Mouse (Mus musculus) skeletal muscle tissue, adult 2 months (tissue): Measurements from ENCODE around the gene Slc16a4.

Experiments used
- DNase-seq: peaks from one replicate; pipeline ENCODE4 v3.0.0-alpha.2; 2012; ENCODE audit warnings: low read depth, low spot score

Gene Slc16a4

GRCm38 (mm10) chr3:107290764-107291381 lies at the start of gene Slc16a4:
Slc16a4 (plus strand) TSS chr3:107291230.
- no peak for DNase-seq

- DNase-seq = no peak
Observed at GRCm38 (mm10) chr3:107241389-107242094, 49.5 kb upstream of the Slc16a4 start.

GRCm38 (mm10) chr3:107246876-107247275 lies 44.2 kb upstream of the Slc16a4 start:
- DNase-seq = no peak

GRCm38 (mm10) chr3:107249042-107249441 lies 42.0 kb upstream of the Slc16a4 start:
- DNase-seq = no peak

DNA sequence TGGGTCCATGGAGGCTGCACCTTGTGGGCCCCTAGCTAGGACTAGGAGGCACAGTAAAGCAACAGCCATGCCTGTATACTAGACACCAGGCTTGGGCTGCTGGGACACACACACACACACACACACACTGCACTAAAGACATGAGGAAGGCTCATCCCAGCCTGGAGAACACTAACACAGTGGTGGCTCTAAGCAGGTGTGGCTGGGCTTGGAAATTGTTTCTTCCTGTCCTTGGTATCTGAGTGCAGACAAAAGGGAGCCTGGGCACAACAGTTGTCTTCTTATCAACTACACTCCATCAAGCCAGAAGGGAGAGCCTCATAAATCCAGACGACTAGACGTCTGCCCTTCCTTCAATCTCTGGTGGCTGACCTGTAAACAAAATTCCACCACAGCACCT lies 40.7 kb upstream of the Slc16a4 start:
- DNase-seq = no peak

GRCm38 (mm10) chr3:107252035-107252434 lies 39.0 kb upstream of the Slc16a4 start:
- no peak for DNase-seq

DNA sequence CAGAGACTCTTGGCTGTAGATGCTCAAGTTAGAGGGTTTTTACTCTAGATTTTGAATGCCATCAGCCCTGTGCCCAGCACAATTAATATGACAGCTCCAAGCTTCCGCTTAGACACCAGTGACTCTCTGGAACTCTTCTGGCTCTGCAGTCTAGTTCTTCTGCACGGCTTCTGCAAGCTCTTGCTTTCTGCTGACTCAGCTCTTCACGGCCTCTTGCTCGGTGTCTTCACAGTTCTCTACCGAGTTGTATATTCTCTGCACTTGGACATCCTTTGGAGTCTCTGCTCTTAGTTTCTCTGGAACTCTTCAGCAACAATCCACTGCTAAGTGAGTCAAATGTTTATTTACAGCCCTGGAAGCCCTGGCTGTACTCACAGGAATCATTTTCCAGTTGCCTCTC lies 37.1 kb upstream of the Slc16a4 start:
- DNase-seq = no peak

- DNase-seq = no peak
Observed at GRCm38 (mm10) chr3:107255992-107256391, 35.0 kb upstream of the Slc16a4 start.

GRCm38 (mm10) chr3:107256724-107257123 lies 34.3 kb upstream of the Slc16a4 start:
- peak; percentile 41 for DNase-seq

GRCm38 (mm10) chr3:107257924-107258323 lies 33.1 kb upstream of the Slc16a4 start:
- DNase-seq = no peak

DNA sequence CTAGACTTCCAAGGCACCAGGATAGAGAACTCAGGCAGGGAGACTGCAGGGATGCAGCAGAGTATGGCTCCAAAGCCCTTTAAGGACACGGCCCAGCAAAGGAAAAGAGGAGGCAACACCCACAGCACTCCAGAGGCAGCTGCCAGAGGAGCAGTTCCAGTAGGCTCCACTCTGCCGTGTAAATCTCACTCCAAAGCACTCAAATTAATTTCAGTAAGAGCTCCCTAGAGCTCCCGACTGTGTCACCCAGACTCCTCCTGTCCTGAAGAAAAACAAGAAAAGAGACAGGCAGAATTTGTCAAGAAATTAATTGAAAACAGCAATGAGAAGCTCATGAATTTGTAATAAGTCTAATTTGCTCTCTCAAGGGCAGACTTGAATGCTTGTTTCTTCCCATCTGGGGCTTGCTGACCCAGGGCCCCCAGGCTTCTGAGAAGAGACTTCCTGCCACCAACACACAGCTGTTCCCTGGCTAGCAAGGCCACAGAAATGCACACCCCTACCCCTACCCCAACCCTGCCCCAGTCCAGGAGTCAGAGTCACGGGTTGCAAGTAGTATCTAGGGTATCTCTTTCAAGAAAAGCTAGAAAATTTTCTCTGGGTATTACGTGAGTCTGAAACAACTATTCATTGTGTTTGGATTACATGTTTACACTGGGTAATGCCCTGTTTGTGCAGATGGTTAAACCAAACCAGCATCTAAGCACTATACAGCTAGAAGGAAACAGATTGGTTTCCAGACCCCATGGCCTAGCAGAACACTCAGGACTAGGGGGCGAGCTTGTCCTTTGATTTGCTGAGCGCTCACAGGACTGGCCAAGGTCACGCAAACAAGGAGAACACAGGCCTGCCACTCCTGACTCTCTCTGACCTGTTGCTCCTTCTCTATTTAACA lies 29.8 kb upstream of the Slc16a4 start:
- peak; percentile 53 for DNase-seq

DNA sequence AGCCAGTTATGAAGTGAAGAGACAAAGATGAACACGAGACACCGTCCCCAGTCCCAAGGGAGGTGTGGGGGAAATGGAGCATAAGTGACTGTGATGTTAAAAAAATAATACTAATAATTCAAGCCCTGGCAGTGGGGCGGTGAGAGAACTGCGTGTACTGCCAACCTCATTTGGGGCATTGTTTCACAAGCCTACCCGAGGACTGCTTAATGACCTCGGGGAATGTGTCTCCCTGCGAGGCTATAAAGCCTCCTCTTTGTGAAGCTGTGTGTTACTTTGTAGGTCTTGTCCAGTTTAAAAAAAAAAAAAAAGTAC lies 29.2 kb upstream of the Slc16a4 start:
- peak; percentile 58 for DNase-seq

- DNase-seq = no peak
Observed at GRCm38 (mm10) chr3:107266814-107267345, 24.1 kb upstream of the Slc16a4 start.

DNA sequence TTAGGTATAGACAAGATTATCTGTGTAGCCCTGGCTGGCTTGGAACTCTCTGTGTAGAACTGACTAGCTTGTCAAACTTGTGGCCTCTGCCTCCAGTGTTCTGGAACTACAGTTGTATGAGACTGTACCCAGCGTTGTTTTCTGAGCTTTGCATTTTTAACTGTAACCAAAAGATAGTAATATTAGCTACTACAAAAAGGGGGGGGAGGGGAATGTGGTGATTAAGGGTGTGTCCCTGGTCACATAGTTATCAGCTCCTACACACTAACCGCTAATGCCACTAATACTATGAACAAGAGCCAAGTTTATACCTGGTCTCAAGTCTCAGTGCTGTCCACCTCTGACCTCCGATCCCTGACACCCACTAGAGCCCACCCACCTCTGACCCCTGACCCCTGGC lies 18.6 kb upstream of the Slc16a4 start:
- DNase-seq = no peak

GRCm38 (mm10) chr3:107273820-107274219 lies 17.2 kb upstream of the Slc16a4 start:
- peak; percentile 63 for DNase-seq

GRCm38 (mm10) chr3:107275351-107275750 lies 15.7 kb upstream of the Slc16a4 start:
- no peak for DNase-seq

- no peak for DNase-seq
Observed at GRCm38 (mm10) chr3:107275996-107276395, 15.0 kb upstream of the Slc16a4 start.

DNA sequence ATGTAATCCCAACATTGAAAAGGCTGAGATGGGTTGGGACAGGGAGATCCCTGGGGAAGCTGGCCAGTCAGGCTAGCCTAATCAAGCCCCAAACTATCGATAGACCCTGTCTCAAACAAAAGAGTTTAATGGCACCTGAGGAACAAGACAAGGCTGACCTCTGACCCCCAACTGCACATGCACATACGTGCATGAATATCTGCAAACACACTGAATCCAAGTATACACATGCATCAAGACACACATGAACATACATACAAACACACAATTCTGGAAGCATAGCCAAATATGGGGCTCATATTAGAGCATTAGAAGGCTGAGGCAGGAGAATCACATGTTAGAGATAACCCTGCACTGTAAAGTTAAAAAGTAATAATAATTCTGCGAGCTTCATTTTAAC lies 14.4 kb upstream of the Slc16a4 start:
- no peak for DNase-seq

GRCm38 (mm10) chr3:107278479-107279269 lies 12.4 kb upstream of the Slc16a4 start, which contains the start of gene Lamtor5:
Lamtor5 (plus strand) TSS chr3:107278858.
- DNase-seq = peak; percentile 79

DNA sequence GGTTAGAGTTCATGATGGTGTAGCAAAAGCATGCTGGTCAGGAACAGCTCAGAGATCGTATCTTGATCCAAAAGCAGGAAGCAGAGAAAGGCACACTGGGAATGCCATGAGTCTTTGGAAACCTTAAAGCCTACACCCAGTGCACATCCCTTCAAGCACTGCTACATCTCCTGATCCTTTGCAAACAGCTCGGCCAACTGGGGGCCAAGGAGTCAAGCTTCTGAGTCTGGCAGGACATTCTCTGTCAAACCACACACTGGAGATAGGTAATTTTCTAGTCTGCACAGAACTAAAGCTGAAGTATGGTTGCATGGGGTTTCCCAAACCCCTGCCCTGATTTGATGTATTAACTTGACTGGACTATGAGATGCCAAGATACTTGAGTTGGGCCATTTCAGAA lies 4.9 kb upstream of the Slc16a4 start:
- DNase-seq = no peak

- no peak for DNase-seq
Observed at GRCm38 (mm10) chr3:107287346-107287745, 3.7 kb upstream of the Slc16a4 start.
